Mouse (Mus musculus) liver, postnatal 0 days (tissue): ENCODE data around the gene 2510009E07Rik.

Source experiments
- CTCF ChIP-seq: sonication (generic); IDR thresholded peaks from 2 replicates; pipeline ENCODE4 v1.5.1; 2016; ENCODE audit warnings: antibody characterized with exemption, low read depth
- EP300 ChIP-seq: IDR thresholded peaks from 2 replicates; pipeline ENCODE4 v1.6.1; 2016; ENCODE audit warnings: antibody characterized with exemption, low read depth, mild to moderate bottlenecking

DNA sequence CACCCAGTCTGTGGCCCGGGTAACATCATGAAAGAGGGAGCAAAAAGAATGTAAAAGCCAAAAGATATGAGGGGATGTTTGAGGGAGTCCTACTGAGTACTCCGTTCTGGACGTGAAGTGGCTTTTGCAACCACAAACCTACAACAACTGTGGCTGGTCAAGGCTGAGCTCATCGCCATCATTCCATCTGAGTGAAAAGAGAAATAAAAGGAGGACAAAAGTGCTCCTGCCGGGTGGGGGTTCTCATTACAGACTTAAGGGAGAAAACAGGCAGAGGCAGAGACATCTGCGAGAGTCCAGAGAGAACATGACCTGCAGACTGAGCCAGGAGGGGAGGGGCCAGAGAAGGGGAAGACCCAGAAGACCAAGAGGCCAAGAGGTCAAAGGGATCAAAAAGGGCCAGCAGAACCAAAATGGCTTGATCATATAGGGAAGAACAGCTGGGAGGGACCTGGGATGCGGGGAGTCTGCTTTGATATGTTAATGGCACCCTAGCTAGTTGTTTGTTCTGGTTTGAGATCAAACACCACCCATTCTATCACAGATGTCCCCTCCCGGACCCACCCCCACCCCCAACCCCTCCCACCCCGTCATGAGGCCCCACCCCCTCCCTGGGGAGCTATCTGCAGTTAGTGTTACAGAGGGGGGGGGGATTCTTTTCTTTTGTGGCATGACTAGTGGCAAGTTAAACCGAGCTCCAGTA is 7.3 kb upstream of the 2510009E07Rik start:
- no peak for TF ChIP-seq EP300
- TF ChIP-seq CTCF = no peak
